Mouse (Mus musculus) embryo, embryonic 10 days (tissue): Measurements from ENCODE around the gene Chrna9.

Experiments used
- DNase-seq: peaks from one replicate; pipeline ENCODE4 v3.0.0-alpha.2; 2015; ENCODE audit warnings: low spot score

Chrna9 gene

DNA sequence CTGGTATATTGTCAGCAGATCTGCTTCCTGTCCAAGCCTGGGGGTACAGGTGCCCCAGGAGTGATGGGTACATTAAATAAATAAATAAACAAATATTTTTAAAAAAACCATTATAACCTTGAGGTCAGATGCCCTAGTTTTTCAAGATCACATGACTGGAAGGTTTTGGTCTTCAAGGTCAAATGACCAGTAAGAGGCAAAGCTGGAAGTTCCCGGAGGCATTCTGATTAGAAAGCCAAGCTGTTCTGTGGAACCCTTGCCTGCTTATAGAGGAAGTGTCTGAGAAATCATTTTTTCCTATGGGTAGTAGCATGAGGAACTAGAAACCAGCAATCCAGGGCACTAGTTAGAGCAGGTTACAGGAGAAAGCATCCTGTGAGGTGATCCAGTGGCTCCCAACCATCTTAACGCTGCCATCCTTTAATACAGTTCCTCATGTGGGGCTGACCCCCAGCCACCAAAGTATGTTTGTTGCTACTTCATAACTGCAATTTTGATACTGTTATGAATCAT lies 80.8 kb downstream of the Chrna9 start:
- DNase-seq, result no peak

DNA sequence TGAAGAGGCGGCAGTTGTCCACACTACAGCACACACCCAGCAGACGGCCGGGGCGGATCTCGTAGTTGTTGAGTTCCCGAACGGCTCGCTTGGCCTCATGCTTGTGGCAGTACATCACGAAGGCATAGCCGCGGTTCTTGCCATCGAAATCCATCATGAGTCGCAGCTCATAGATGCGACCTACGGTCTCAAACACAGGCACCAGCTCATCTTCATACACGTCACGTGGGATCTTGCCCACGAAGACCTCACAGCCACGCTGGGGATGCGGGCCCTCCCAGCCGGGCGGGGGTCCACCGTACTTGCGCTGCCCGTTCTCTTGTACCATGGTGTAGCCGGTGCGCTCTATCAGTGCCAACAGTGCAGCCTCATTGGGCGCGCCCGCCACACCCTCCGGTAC lies 92.1 kb downstream of the Chrna9 start:
- no peak for DNase-seq
